Mouse (Mus musculus) WW6 (cell line): ENCODE measurements around the gene Sbno2.

Experiments used
- DNase-seq: peaks from one replicate; pipeline ENCODE4 v3.0.0-alpha.2; 2013; ENCODE audit warnings: low read depth, low spot score

The Sbno2 gene

DNA sequence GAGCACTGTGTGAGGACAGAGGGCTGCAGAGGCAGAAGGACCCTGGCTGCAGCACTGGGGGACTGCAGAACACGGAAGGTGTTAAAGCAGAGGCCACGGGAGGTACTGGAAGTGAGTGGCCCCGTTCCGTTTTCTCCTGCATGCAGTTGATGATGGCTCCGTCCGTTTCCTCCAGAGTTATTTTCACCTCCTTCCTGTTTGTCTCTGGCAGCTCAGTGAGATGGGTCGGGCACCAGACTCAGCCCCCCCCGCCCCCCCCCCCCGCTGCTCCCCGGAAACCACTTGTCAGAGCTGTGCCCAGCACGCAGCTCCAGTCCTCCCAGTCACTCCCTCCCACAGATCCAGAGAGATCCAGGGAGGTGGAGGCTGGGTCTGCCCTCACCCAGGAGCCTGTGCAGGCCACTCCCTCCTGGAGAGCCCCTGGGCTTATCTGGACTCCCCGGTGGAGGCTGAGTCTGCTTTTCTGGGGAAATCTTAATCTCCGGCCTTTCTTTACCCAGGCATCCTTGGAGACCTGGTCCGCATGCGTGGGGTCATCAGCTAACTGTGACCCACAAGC, 86.6 kb downstream of the Sbno2 start:
- no peak for DNase-seq

- no peak for DNase-seq
Measured at GRCm38 (mm10) chr10:80017771-80018170, 87.6 kb downstream of the Sbno2 start.

- no peak for DNase-seq
Measured at GRCm38 (mm10) chr10:80017361-80017760, 88.0 kb downstream of the Sbno2 start.

DNA sequence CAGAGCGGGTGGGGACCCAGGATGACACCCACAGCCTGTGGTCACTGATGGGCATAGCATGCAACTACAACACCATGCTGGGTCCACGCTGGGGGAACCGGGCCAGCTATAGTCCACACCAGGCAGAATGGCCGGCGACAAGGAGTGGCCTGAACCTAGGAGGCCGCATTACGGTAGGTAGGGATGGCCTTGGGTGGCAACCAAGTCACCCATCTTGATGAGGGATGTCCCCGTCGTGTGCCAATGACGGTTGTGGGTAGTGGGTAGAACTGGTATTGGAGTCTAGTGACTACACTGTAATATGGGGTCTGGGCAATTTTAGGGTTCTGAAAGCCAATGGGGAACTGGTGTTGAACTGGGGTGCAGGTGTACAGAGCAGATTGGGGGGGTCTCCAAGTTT, 88.4 kb downstream of the Sbno2 start:
- DNase-seq, result no peak

DNA sequence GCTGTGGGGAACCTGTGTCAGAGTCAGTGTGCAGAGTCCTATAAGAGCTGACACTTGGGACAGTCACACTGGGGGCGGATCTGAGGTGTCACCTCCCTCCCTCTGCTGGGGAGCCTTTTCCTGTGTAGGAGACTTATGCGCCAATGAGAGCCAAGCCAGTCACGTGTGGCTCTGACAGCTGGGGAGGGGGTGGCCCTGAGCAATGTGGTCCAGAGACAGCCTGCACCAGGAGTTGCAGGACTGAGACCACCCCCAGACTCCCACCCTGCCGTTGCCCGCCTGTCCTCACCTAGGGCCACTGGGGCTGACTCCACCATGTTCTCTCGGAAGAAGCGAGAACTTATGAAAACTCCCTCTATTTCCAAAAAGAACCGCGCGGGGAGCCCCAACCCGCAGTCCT, 88.9 kb downstream of the Sbno2 start, which contains the start of gene Arhgap45:
Gene Arhgap45 (plus strand): TSS at position 143 of the 400 bp plus-strand sequence.
- no peak for DNase-seq

DNA sequence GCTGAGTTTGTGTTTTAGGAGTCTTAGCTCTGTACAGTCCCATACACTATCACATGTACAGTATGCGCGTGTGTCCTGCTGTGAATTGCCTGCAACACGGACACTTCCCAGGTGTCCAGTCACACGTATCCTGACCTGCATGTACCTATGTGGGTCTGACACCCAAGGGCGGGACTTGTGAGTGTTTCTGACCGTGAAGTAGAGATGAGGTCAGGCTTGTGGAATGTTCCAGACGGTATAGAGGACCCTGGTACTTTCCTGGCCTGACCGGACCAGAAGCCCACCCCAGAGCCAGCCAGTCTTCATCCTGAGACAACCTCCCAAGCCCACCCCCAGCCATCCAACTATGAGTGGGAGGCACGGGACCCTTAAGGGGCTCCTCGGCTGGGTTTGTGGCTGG, 89.8 kb downstream of the Sbno2 start:
- DNase-seq, result no peak

DNA sequence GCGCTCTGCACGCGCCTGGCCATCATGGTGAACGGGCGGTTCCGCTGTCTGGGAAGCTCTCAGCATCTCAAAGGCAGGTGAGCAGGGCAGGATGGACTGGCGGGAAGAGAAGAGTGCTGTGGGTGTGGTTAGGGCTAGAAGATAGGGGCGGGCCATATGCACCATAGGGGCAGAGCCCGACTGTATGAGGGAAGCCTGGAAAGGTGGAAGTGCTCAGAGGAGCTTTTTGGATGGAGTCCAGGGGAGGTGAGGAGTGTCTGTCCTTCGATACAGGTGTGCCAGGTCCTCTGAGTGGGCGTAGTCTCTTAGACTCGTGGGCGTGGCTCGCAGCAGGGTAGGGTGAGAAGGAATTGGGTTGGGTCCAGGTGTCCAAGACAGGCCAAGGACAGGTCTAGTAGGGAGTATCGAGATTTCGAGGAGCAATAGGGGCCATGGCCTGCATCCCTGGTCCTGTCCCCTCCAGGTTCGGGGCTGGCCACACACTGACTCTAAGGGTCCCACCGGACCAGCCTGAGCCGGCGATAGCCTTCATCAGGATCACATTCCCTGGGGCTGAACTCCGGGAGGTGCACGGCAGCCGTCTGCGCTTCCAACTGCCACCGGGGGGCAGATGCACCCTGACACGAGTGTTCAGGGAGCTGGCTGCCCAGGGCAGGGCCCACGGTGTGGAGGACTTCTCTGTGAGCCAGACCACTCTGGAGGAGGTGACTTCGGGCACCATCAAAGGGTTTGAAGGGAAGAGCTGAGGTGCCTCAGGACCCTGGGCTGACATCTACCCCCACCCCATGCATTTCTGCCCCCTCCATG, 90.7 kb downstream of the Sbno2 start:
- DNase-seq, result no peak

DNA sequence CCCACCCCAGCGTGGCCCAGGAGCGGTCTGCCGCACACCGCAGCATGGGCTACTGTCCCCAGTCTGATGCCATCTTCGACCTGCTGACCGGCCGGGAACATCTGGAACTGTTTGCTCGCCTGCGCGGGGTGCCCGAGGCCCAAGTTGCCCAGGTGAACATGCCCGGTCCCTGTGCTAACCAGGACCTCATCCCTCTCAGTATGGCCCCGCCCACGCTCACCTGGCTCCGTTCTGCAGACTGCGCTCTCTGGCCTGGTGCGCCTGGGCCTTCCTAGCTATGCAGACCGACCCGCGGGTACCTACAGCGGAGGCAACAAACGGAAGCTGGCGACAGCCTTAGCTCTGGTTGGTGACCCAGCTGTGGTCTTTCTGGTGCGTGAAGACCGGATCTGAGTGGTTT, 91.8 kb downstream of the Sbno2 start:
- DNase-seq, result no peak

- no peak for DNase-seq
Measured at GRCm38 (mm10) chr10:80011740-80012139, 93.6 kb downstream of the Sbno2 start.
